Mouse (Mus musculus) cerebellum, adult 2 months (tissue): ENCODE measurements around the gene Eddm3b.

Experiments
- CTCF ChIP-seq: fragments of 200-500 bp; IDR thresholded peaks from 2 replicates; pipeline ENCODE4 v1.5.1; 2011; ENCODE audit warnings: low read depth, mild to moderate bottlenecking, control low read depth, low read length, moderate library complexity, borderline replicate concordance; ENCODE audit not compliant: insufficient read depth
- POLR2A ChIP-seq: fragments of 200-500 bp; IDR thresholded peaks from 2 replicates; pipeline ENCODE4 v1.6.1; 2011; ENCODE audit warnings: low read length, control low read depth, borderline replicate concordance; ENCODE audit not compliant: insufficient read depth

DNA sequence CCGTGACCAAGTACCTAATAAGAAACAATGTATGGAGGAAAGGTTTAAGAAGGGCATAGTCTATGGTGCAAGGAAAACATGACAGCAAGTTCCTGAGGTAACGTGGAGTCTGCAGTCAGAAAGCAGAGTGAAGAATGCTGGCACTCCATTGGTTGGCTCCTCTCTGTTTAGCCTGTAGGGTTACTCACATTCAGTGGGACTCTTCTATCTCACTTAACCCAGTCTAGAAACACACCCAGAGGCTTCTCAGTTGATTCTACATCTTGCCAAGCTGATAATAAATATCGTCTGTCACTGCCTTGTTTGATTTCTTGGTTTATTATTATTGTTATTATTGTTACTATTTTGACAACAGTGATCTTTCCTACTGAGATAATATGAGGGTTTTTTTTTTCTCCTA, 28.3 kb downstream of the Eddm3b start:
- TF ChIP-seq CTCF (no peak), POLR2A (no peak)
